Mouse (Mus musculus) bone marrow, adult 2 months (tissue): ENCODE results near the gene Pdcd11. TPM values are rescaled to one million over a fixed set of nuclear protein-coding genes. Genes with fewer than 3 reads are reported as not detected.

Experiments used
- H3K27ac ChIP-seq: fragments of 200-500 bp; 2 replicates; pipeline ENCODE4 v1.5.1; 2012; ENCODE audit warnings: low read depth, mild to moderate bottlenecking, control low read depth, inconsistent platforms, low read length; ENCODE audit not compliant: control insufficient read depth, poor library complexity, insufficient read depth
- H3K4me1 ChIP-seq: fragments of 200-500 bp; 2 replicates; pipeline ENCODE4 v1.6.1; 2011; ENCODE audit warnings: low read length; ENCODE audit not compliant: control insufficient read depth, insufficient read depth
- H3K4me3 ChIP-seq: fragments of 200-500 bp; replicated peaks from 2 replicates; pipeline ENCODE3; 2011; ENCODE audit warnings: mild to moderate bottlenecking, low read depth, low read length, control low read depth; ENCODE audit not compliant: control insufficient read depth
- CTCF ChIP-seq: fragments of 200-500 bp; IDR thresholded peaks from 2 replicates; pipeline ENCODE4 v1.5.1; 2011; ENCODE audit warnings: low read length, control low read depth; ENCODE audit not compliant: control insufficient read depth, insufficient read depth
- POLR2A ChIP-seq: fragments of 200-500 bp; IDR thresholded peaks from 2 replicates; pipeline ENCODE4 v1.6.1; 2011; ENCODE audit warnings: low read depth, mild to moderate bottlenecking, control low read depth, low read length, borderline replicate concordance; ENCODE audit not compliant: control insufficient read depth
- WGBS: fragments of 180-500 bp; shearing (Covaris S2); methylation state at CpG from one replicate; pipeline ENCODE4 v1.1.7; 2018; 5-methylcytosine and 5-hydroxymethylcytosine counted together
- polyA plus RNA-seq: library from polyadenylated mRNA; stranded (reverse); fragments of >200 nt; gene quantifications from 2 replicates; pipeline ENCODE4 v1.2.4, GENCODE M21; 2011; ENCODE audit warnings: low replicate concordance; ENCODE audit not compliant: missing spikeins, insufficient read depth, insufficient read length

The Pdcd11 gene
- polyA plus RNA-seq, 1 experiment: 17.6 TPM

DNA sequence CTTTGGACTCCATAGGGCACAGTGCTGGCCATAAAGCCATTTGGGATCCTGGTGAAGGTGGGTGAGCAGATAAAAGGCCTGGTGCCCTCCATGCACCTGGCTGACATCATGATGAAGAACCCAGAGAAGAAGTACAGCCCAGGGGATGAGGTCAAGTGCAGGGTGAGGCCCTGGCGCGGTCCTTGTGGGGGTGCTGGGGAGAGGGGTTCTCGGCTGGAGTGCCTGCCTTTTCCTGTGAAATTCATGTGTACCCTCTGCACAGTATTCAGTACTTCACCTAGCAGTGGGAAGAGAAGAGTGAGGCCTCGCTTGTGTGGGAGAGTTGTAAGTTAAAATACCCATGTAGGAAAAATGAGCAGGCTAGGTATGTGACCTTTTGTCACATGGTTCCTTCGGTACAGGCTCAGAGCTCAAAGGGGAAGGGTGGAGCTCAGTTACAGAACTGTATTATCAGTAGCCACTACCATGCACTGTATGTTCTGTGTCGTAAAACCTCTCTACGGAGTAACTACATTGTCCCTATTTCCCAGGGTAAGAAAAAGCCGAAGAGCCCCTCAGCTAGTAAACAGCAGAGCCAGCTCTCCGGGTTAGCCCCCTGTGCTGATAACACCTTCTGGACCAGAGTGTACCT is 14.2 kb downstream of the Pdcd11 start:
- H3K27ac ChIP-seq: no peak overlapping the region
- TF ChIP-seq POLR2A (no peak), CTCF (no peak)
- WGBS: 87% methylated on average over 9 of the region's 9 CpGs
- no peak overlapping the region for H3K4me3 ChIP-seq
- no peaks in the 10 kb centered on the region for H3K4me1 ChIP-seq

DNA sequence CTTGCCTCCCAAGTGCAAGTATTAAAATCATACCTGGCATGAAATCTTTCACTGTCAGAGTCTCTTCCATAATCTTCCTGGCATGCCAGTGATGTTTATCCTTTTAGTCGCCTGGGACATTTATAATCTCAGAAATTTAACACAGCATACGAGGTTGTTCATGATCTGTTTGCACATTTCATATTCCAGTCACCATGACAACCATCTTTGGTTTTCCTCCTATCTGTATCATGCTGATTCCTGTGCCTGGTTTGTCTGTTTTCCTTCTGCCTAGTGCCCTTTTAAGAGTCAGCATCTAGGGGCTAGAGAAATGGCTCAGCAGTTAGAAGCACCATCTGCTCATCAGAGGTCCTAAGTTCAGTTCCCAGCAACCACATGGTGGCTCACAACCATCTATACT is 28.1 kb downstream of the Pdcd11 start:
- Histone ChIP-seq H3K27ac (no peak overlapping the region), H3K4me1 (no peaks in the 10 kb centered on the region), H3K4me3 (no peak overlapping the region)
- 68% methylated on average over 2 of the region's 2 CpGs for WGBS
- TF ChIP-seq POLR2A: no peak
- no peak for TF ChIP-seq CTCF

- H3K27ac ChIP-seq: no peak overlapping the region
- no peaks in the 10 kb centered on the region for H3K4me1 ChIP-seq
- 31% methylated on average over 4 of the region's 4 CpGs for WGBS
- TF ChIP-seq POLR2A (no peak), CTCF (peak; percentile 45; the same call in 1 of the 2 replicates)
- no peak overlapping the region for H3K4me3 ChIP-seq
Observed at GRCm38 (mm10) chr19:47121054-47121453, 30.5 kb downstream of the Pdcd11 start.

DNA sequence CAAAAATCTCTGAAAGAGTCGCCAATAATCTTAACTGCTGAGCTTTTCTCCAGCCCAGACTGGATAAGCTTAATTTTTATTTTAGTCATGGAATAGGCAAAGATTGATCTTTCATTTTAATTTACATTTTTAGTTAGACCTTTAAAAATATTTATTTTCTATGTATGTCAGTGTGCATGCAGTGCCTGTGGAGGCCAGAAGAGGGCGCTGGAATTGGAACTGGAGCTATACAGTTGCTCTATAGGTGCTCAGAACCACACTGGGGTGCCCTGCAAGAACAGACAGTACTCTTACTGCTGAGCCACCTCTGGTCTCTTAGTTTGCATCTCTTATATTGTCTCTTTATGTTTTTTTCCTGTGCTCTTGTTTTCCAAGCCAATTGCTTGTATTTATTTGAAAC is 32.2 kb downstream of the Pdcd11 start:
- H3K4me3 ChIP-seq: no peak overlapping the region
- H3K27ac ChIP-seq: no peak overlapping the region
- no peaks in the 10 kb centered on the region for H3K4me1 ChIP-seq
- 39% methylated on average over 2 of the region's 2 CpGs for WGBS
- TF ChIP-seq CTCF (peak; percentile 70), POLR2A (no peak)

DNA sequence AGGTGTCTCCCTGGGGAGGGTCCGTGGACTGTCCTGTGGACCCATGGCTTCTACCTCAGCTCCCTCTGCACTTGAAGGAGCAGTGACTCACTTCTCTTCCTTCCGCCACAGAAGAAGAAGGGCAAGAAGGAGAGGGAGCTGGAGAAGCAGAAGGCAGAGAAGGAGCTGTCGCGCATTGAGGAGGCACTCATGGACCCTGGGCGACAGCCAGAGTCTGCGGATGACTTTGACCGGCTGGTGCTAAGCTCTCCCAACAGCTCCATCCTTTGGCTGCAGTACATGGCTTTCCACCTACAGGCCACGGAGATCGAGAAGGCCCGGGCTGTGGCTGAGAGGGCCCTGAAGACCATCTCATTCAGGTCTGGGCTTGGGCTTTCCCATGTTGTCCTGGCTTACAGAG is 37.6 kb downstream of the Pdcd11 start:
- 90% methylated on average over 10 of the region's 10 CpGs for WGBS
- no peak for TF ChIP-seq CTCF
- no peak for TF ChIP-seq POLR2A
- H3K4me3 ChIP-seq: no peak overlapping the region
- H3K27ac ChIP-seq: no peak overlapping the region
- H3K4me1 ChIP-seq: no peaks in the 10 kb centered on the region; the same call in 1 of the 2 replicates

- Histone ChIP-seq H3K4me3 (no peak overlapping the region), H3K27ac (no peak overlapping the region), H3K4me1 (peaks cover 4% of the 10 kb centered on the region; the same call in 1 of the 2 replicates)
- no peak for TF ChIP-seq CTCF
- no peak for TF ChIP-seq POLR2A
- WGBS: 87% methylated on average over 11 of the region's 11 CpGs
Observed at GRCm38 (mm10) chr19:47128835-47129234, 38.3 kb downstream of the Pdcd11 start.

DNA sequence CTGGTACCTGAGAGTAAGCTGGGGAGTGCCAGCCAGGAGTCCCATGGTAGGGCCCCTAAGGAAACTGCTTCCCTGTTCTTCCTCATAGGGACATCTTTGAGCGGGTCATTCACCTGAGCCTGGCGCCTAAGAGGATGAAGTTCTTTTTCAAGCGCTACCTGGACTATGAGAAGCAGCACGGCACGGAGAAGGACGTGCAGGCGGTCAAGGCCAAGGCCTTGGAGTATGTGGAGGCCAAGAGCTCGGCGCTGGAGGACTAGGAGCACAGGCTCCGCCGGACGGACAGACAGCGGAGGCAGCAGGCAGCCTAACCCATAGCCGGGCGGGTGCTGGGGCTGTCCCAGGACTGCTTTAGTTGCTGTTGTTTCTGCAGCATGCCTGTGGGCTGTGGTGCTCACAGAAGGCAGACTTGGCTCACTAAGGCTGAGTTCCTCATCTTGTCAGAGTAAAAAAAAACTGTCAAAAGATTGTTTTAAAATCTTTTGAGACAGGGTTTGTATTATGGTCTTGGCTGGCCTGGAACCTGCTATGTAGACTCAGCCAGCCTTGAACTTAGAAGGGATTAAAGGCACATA is 40.1 kb downstream of the Pdcd11 start:
- H3K4me3 ChIP-seq: no peak overlapping the region
- 91% methylated on average over 15 of the region's 15 CpGs for WGBS
- peaks cover 5% of the 10 kb centered on the region; the same call in 1 of the 2 replicates for H3K4me1 ChIP-seq
- TF ChIP-seq POLR2A: no peak
- TF ChIP-seq CTCF: no peak
- H3K27ac ChIP-seq: no peak overlapping the region

GRCm38 (mm10) chr19:47133161-47133560 is 42.6 kb downstream of the Pdcd11 start:
- TF ChIP-seq CTCF: no peak
- TF ChIP-seq POLR2A: no peak; the same call in 1 of the 2 replicates
- Histone ChIP-seq H3K27ac (peak overlapping the region; percentile 81), H3K4me1 (peaks cover 7% of the 10 kb centered on the region; the same call in 1 of the 2 replicates), H3K4me3 (peak overlapping the region; percentile 53)
- WGBS: 9% methylated on average over 7 of the region's 7 CpGs

DNA sequence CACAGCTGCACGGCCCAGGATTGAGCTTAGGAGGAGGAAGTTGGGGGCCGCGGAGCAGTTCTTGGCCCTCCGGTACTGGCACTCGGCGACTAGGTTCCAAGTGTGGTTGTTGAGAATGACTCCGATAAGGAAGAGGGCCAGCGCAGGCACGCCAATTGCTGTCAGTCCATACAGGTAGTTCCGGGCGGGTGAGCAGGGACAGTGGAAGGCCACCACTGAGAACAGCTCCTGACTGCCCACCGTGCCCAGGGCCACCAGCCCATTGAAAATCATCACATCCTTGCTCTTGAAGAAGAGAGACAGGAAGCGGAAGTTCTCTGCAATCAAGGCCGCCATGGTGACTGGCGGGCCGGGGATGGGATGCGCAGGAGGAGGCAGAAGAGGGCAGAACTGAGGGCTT is 45.0 kb downstream of the Pdcd11 start:
- no peak overlapping the region for H3K4me3 ChIP-seq
- TF ChIP-seq CTCF (no peak), POLR2A (no peak)
- WGBS: 79% methylated on average over 17 of the region's 17 CpGs
- H3K4me1 ChIP-seq: peaks cover 9% of the 10 kb centered on the region; the same call in 1 of the 2 replicates
- no peak overlapping the region for H3K27ac ChIP-seq
